Mouse (Mus musculus) kidney, adult 8-10 months (tissue): ENCODE results near the gene Cdh23.

Experiments
- DNase-seq, 2 experiments: peaks; one replicate each; pipeline ENCODE4 v3.0.0; 2022

Gene Cdh23

DNA sequence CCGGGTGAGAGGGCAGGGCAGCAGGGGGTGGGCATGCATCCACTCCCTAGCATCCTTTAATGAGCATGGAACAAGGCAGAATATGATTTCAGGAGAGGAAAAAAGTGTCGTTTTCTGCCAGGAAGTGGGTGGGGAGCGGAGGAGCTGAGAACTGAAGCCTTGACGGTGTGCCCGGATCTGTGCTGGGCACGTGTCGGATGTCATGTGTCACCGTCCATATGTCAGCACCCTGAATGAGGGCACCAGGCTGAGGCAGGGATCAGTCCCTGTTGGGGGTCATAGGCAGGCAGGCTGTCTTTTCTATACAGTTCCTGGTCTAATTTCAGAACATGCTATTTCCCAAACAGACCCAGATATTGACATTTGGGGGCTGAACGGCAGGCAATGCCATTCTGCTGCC, 61.9 kb downstream of the Cdh23 start:
- DNase-seq = no peak

DNA sequence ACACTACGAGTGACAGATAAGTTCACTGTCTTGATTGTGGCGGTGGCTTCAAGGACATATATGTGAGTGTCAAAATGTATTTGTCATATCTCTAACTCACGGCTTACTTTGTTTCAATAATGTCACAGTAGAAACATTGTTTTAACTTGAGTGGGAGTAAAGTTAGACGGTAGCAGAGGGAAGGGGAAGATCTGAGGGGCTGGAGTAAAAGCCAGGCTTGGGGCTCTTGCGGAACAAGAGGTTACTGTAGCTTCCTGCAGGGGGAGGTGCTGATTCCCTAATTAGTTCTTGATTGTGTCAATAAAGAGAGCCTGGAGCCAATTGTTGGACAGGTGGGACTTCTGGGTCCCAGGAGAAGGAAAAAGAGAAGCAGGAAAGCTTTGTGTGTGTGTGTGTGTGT, 70.2 kb downstream of the Cdh23 start:
- DNase-seq = no peak

DNA sequence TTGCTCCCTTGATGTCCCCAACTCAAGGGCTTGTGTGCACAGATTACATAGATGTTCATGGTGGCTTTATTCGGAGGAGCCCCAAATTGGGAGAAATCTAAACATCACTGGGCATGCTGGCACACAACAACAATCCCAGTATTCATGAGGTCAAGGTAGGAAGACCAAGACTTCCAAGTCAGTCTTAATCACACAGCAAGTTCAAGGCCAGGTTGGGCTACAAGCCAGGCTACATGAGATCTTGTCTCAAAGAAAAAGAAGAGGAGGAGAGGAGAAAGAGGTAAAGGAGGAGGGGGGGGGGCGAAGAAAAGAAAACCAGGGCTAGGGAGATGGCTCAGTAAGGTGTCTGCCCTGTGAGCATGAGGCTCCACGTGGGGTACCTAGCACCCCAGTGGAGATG, 70.8 kb downstream of the Cdh23 start:
- no peak for DNase-seq

DNA sequence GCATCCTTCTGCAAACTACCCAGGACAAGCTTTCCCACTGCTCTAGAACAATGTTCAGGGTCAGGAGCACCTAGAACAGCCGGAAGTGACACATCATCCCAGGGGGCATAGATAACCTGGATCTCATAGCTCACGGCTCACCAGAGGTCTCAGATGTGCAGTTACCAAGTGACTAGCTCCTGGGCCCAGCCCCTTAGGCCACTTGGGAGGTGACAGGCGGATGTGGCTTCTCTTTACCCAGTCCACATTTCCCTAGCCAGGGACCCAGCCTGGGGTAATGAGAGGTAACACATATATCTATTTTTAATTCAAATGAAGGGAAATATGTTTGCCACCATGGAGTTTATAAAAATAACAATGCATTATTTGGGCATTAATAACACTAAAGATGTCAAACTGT, 71.3 kb downstream of the Cdh23 start:
- no peak for DNase-seq

DNA sequence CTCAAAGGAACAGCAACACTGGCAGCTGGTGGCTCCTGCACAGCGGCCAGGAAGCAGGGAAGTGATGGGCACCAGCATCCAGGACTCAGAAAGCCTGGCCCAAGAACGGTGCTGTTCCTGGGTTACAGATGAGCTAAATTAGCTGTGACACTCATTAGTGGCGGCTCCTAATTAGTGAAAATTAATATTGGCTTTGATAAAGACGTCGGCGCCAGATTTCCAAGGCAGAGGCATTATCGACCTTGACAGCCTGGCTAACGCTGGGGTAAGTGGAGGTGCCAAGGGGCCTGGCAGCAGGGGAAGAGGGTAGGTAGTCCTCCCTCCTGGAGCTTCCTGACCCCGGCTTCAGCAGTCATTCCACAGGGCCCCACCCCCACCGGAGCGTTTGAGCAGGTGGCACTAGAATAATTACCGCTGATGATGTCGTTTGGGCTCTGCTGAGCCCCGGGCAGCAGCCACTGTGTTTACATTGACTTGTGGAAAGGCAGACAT, 72.0 kb downstream of the Cdh23 start:
- no peak for DNase-seq

DNA sequence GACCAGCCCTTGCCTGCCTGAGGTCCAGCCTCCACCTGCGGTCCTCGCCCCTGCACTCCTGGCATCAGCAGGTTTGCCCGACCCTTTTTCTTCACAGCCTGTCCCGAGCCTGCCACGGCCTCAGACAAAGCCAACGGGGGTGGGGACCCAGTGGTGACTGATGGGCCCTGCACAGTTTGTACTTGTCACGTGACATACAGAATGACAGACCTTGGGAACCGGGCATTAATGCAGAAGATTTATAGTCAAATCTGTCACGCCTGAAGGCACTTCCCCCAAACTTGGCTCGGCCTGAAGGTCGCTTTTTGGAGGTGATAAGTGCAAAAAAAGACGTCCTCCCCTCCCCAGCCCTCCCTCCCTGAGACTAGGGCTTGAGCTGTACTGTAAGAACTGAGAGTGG, 73.5 kb downstream of the Cdh23 start:
- DNase-seq = no peak

DNA sequence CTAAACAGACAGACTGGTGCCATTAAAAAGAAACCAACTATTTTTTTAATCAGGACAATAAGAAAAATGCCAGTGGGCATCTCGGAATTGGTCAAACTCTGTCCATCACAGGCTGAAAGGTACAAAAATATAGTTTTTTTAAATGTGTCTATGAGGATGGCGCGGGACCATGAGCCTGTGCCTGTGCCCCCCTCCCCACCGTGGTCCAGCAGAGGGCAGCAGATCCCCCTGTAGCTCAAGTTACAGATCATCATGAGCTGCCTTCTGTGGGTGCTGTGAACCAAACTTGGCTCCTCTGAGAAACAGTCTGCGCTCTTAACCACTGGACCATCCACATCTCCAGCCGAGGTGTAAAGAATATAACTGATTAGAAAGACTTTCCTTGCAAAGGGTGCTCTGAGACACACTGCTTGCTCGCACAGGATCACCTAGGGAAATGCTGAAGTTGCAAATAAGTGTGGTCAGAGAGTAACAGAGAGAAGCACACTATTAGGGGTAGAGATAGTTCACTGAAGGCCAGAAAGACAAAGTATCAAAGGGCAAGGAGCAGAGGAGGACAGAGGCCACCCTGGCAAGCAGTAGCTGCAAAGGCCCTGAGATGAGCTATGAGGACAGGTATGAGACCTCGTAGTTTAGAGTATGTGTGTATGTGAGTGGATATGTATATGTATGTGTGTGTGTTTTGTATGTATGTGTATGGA, 74.7 kb downstream of the Cdh23 start:
- DNase-seq = peak; percentile 11 to 24

DNA sequence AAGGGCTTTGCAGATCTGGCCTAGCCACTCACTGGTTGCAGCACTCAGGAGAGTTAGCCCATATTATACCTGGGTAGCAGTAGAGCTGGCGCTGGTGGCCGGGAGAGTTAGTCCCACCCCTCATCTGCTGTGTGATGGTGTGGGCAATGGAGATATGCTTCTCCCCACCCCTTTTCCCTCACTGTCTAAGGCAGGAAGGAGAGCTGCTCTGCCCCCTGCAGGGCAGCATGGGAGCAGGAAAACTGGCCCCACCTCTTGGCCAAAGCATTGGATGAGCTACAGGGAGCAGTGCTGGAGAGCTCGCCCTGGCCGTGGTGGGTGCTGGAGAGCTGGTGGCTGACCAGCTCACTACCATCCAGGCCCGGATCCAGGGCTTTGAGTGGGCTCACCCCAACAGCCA, 80.4 kb downstream of the Cdh23 start:
- no peak for DNase-seq

DNA sequence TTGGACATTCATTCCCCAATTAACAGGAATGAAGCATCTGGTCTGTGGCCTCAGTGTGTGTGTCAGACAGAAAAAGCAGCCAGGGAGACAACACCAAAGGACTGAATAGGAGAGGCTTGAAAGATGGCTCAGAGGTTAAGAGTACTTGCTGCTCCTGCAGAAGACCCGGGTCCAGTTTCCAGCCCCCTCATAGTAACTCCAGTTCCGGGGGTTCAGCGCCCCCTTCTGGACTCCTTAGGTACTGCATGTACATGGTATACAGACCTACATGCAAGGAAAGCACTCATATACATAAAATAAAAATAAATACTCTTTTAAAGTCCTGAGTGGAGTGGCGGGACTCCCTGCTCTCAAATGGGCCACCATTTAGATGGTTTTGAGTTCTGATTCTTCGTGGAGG, 83.4 kb downstream of the Cdh23 start:
- DNase-seq = peak in 1 of 2 experiments; percentile 13

DNA sequence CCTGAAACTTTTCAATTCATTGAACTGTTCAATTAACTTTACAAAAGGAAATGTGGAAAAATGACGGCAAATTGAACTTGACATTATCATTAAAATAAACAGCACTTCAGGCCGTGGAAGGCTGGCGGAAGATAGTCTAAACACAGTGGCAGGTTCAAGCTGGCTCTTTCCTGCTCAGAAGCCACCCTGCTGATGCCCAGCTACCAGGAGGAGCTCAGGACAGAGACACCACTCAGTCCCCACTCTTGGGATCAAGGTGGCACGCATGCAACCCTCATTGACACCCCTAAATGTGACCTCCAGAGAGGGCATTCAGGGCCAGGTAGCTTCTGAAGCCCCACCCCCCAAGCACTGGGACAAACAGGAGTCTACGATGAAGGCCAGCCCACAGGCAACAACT, 89.1 kb downstream of the Cdh23 start:
- DNase-seq = no peak

DNA sequence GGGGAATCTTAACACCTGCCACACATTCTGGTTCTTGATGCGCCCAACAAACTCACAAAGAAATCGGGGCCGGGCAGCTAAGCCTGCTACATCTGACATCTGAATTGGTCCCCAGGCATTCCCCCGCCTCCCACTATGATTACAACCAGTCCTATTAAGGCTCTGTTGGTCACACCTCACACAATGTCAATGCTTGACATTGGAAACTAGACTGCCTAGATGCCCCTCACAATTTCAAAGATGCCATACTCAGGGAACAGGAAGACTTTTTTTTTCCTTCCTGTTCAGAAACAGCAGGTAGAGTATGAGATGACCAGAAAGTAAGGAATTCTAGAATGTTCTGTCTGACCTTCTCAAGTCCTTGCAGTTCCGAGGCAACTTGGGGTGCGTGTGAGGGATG, 89.6 kb downstream of the Cdh23 start:
- DNase-seq = no peak

DNA sequence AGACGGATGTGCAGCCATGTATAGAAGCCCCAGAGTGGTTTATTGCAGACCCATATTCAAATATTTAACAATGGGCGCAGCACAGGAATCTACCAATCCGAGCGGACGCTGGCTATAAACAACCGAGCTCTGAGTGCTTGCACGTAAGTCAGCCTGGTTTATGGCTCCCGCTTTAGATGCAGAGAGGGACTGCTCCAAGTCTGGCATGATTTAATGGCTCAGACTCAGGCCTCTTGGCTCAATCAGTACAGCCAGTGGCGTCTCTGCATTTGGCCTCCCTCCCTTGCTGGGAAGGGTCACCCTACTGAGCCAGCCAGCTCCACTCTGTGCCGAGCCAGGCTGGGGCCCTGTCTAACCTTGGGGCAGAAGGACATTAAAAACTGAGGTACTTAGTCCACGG, 94.1 kb downstream of the Cdh23 start:
- no peak for DNase-seq

DNA sequence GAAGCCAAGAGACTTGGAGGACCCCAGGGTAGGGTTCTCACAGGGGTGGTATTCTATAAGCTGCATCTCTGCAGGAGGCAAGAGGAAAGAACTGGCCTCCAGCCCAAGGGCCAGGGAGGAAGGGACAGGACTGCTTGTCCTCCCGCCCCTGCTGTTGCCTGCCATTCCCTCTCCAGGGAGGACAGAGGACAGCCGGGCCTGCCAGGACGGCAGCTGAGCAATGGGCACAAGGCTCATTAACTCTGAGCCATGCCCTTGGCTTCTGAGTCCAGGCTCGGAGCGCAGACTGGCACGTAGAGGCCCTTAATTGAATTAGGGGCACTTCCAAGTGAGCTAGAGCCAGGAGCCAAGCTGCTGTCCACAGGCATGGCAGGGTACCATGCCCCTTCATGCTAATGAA, 101.1 kb downstream of the Cdh23 start:
- no peak for DNase-seq

DNA sequence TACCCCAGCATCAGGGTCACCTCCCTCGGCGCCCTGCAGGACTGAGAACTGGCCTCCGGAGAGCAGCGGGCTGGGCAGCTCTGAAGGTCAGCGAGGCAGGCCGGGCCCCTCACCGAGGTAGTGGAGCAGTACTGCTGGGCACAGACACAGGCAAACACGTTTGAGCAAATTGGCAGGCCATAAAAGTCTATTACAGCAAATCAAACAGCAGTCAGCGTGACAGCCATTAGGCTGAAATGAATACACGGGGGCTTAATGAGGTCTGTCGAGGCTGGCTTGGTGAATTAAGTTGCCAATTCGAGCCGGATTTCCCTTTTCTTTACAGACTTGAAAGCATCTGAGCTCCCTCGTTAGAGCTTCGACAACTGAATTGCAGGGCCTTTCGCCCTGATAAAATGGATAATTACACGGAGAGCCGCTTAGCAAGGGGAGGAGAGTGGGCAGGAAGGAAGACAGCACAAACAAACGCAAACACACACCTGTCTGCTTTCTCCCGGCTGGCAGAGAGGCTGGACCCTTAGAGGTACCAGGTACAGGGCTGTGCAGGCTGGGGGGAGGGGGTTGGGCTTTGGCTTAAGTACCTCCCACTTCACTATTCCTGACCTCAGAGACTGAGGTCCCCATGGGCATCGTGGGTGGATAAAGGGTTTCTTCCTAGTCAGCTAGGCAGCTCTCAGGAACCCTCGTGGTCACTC, 103.3 kb downstream of the Cdh23 start:
- DNase-seq = no peak

DNA sequence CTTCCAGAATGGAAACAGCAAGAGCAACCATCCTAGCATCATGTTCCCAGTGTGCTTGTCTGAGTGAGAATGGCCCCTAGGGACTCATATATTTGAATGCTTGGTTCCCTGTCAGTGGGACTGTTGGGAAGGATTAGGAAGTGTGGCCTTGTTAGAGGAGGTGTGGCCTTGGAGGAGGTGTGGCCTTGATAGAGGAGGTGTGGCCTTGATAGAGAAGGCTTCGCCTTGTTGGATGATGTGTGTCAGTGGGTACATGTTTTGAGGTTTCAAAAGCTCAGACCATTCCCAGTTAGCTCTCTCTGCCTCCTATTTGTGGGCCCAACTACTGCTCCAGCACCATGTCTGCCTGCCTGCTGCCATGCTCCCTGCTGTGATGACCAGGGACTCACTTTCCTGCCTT, 105.0 kb downstream of the Cdh23 start:
- no peak for DNase-seq

DNA sequence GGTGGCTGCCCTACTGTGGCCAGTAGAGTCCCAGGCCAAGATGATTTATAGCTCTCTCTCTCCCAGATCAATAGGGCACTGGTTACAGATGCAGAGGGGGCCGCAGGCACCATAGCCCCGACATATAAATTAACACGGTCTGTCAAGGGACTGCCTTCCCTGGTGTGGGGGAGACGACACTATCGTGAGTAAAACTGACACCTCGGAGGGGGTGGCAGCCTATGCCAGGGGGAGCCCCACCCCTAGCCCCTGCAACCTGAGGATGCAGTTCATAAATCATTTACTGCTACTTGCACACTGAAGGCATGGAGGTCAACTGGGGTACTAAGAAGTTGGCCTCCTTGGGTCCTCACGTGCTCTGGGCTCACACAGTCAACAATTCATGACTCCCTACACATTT, 106.0 kb downstream of the Cdh23 start:
- no peak for DNase-seq

DNA sequence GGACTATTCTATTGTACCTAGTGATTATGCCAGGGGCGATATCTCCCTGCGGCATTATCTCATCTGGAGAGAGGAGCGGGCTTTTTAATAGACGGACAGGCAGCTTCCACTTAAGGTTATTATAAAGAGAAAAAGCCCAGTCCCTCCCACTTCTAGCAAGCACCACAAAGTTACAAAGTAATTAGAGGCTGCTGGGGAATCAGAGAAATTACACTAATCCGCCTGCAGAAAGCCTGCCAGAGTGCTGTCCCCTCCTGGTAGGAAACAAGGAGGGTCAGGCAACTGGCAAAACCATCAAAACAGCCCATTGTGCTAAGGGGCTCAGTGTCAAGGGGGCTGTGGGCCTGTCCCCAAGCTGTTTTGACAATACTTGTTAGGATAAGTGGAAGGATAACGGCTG, 110.6 kb downstream of the Cdh23 start:
- DNase-seq = no peak

DNA sequence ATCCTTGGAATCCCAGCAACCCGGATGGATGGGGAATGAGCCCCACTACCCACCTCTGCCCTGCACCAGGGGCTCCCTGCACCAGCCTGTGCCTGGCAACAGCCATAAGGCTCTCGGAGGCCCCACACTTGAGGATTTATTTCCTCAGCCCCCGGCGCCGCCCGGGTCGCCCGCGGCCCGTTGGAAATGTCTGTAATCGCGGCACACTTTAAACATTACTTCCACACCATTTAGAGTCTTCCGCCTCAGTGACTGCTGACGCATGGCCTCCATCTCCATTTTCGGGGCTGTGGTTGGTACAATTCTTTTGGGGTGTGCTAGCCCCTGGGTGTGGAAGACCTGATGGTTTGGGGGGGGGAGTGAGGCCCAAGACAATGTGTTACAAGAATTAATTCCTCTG, 113.3 kb downstream of the Cdh23 start:
- DNase-seq = no peak

DNA sequence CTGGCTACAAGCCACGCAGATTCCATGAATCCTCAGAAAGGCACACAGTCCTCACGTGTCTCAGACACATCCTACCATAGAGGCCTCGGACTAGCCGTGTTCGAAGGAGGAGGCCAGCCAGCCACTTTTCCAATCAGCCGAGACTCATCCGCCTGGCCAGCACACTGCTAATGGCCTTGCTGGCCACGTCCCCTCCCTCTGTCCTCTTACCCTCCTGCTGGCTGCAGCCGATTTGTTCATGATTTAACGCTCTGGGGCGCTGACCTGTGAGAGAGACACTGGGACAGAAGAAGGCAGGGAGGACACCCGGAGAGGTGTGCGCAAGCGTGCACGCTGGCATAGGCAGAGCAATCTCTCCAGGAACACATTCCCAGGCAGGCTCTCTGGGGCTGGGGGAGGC, 115.6 kb downstream of the Cdh23 start:
- DNase-seq = peak; percentile 3 to 9

DNA sequence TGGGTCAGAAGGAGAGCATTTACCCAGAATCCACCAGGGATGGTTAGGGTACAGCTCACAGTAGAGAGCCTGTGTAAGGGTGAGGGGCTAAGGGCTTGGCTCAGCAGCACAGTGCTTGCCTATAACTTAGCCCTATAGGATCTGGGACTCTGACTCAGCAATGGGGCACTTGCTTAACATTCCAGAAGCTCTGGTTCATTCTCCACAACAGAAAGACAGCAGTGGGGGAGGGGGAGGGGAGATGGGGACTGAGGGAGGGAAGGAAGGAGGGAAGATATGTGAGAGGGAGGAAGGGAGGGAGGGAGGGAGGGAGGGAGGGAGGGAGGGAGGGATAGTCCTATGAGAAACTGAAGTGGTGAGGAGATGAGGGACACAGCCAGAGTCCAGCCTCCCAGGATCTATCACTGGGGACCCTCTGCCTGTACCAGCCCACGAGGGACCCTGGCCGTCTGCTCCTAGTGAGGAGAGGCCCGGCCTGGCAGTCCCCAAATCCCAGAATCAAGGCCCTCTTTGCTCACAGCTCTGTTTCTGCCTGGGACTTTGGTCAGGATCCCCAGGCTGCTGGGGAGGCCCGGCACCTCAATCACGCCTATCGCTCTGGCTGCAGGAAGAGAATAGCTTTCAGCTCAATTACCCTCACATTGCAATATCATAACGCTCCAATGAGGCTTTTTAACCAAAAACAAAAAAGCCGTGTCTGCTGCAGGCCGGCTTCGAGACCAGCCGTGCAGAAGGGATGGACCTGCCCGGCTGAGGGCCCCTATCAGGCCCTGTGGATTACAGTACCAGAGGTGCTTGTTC, 117.4 kb downstream of the Cdh23 start:
- no peak for DNase-seq

DNA sequence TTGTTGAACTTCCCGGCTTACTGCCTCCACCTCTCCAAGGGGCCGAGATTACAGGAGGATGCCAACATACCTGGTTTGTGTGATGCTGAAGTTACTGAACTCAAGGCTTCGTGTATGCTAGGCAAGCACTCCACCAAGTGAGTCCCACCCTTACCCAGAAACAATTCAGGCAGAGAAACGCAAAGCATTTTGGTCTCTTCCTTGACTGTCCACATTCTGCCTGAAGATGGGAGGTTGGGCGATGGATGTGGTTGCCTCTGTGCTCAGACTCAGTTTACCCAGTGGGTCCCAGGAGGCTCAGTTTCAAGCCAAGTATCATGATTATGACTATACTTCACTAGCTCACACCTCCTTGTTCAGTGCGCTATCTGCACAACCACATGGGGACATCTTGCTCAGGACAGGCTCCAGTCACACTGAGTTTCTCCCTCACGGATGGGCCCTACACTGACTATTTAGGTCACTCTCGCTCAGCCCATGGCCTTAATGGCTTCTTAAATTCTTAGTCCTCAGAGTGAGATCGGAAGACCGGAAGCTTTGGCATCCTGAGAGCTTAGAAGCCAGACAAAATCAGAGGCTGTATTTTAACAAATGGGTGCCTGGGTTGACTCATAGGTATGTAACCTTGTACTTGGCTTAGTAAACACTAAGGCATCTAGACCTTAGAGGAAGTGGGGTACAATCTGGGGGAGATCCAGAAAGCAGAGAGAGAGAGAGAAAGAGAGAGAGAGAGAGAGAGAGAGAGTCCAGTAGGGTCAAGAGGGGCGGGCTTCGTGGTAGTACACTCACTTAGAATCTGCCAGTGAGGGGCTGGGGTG, 118.2 kb downstream of the Cdh23 start:
- no peak for DNase-seq

DNA sequence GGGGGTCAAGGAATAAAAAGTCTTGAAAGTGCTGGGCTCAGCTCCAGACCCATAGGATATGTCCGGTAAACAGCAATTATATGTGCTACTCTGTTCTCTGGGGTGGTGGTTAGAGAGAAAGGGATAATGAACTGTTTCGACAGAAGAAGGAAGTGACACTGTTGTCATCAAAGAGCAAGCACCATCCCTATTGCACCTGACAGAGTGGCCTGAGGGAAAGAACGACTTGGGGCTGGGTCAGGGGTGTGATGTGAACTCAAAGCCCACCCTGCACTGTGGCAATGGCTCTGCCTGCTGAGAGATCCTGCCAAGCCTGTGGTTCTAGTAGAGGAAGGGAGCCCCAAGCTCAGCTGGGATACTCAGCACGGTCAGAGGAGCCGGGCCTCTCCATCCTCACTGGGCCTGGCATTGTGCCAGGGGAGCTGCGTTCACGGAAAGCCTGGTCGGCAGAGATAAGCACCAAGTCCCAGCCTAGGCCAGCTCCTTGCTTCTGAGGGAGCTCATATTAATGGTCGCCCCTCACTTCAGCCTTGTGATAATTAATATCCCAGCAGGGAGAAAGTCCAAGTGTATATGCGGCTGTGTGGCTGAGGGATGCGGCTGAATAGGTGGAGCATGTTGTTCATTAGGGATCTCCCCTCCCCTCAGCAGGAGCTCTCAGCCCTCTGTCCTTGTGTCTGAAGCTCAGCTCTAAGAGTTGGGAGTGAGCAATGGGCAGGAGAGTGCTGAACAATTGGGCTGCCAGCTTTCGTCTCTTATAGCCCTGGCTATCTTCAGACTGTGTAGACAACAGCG, 119.0 kb downstream of the Cdh23 start:
- peak; percentile 38 to 44 for DNase-seq
